Mouse (Mus musculus) lung, postnatal 0 days (tissue): ENCODE results near the gene Habp4.

Source experiments
- CTCF ChIP-seq: IDR thresholded peaks from 2 replicates; pipeline ENCODE4 v1.5.1; 2016; ENCODE audit warnings: antibody characterized with exemption, mild to moderate bottlenecking
- EP300 ChIP-seq: IDR thresholded peaks from 2 replicates; pipeline ENCODE4 v1.6.1; 2016; ENCODE audit warnings: antibody characterized with exemption, mild to moderate bottlenecking, control low read depth

DNA sequence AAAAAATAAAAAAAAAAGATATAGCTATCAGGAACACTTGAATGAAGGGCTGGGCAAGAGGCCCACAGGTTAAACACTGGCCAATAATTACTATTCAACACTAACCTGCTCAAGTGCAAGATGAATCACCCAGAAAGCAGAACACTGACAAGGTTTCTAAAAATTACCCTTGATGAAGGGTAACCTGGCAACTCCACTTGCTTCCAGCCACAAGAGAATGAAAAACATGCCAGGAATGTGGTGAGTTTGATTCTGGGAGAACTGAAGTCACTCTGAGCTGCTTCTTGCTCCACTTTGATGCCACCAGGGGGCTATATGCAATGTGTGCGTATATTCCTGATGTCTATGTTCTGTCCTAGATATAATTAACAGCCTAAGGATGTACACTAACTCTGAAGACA is 6.5 kb upstream of the Habp4 start:
- TF ChIP-seq EP300, result peak; percentile 91
- TF ChIP-seq CTCF, result peak; percentile 66
